In genomic region chr13:54629128-54629527, GRCm38 (mm10) we compare ENCODE assay signal across 18 mouse cellular contexts. TPM values are rescaled to one million over a fixed set of nuclear protein-coding genes. Genes with fewer than 3 reads are reported as not detected.
DNase-seq lines count a peak whose midpoint lies in the region; ATAC-seq and TF ChIP-seq lines count a peak whose summit lies in the region.
"Had no signal": no experiment of that assay in that cellular context is flagged by ENCODE, and none has a peak within 500 bp of the region (broad histone marks: within the 10 kb centered on the region; RNA-seq: fewer than 3 reads in every experiment).

No protein-coding gene starts in this region.

- H3K9me3 ChIP-seq in liver, embryonic 14.5 days (ENCODE audit: control insufficient read depth, low read length): no peaks in the 10 kb centered on the region
- H3K9me3 ChIP-seq: embryonic facial prominence, embryonic 13.5 days; hindbrain, embryonic 15.5 days; limb, embryonic 13.5 days; midbrain, embryonic 10.5 days had no signal

- H3K27ac ChIP-seq in kidney, adult 2 months (ENCODE audit: insufficient read depth, low read depth, low read length): no peak overlapping the region
- peak overlapping the region; percentile 6; the same call in 1 of the 2 replicates for H3K27ac ChIP-seq in liver, embryonic 14.5 days
- H3K27ac ChIP-seq: embryonic facial prominence, embryonic 13.5 days; hindbrain, embryonic 15.5 days; limb, embryonic 13.5 days; midbrain, embryonic 10.5 days had no signal

- peak; percentile 51 for ATAC-seq in Patski
- no peak for ATAC-seq in liver, embryonic 14.5 days (ENCODE audit: insufficient read depth)
- ATAC-seq in erythroid progenitor cell, adult 5-6 weeks (replicated peaks; ENCODE audit: low FRiP score, poor library complexity, severe bottlenecking): no peak
- ATAC-seq: forebrain, postnatal 0 days had no signal

- TF ChIP-seq CTCF in kidney, adult 2 months (conservative IDR thresholded peaks at IDR 0.05; ENCODE audit: insufficient read depth, insufficient read length, low read depth, low read length): no peak
- TF ChIP-seq CTCF in Patski (IDR thresholded peaks at IDR 0.05): no peak
- TF ChIP-seq CTCF in liver, embryonic 14.5 days (IDR thresholded peaks at IDR 0.05; ENCODE audit: low read depth): no peak

- in situ Hi-C loops in Patski (cut with MboI; ENCODE audit: low pct_unique_long_range_greater_than_20kb): no loop called here

- CTCF ChIA-PET in Patski (lab: Charles Lee): no interaction called here

- no peak for TF ChIP-seq EP300 in liver, embryonic 14.5 days (IDR thresholded peaks at IDR 0.05; ENCODE audit: low read depth)

- H3K4me3 ChIP-seq in kidney, adult 2 months (ENCODE audit: insufficient read depth, low read depth, low read length): no peak overlapping the region
- no peak overlapping the region for H3K4me3 ChIP-seq in liver, embryonic 14.5 days (ENCODE audit: insufficient read depth in 1 of 2, low read depth in 2 of 2, low read length in 2 of 2)
- H3K4me3 ChIP-seq: embryonic facial prominence, embryonic 13.5 days; hindbrain, embryonic 15.5 days; limb, embryonic 13.5 days; midbrain, embryonic 10.5 days had no signal

- peaks cover 9% of the 10 kb centered on the region; the same call in 1 of the 2 replicates for H3K4me1 ChIP-seq in kidney, adult 2 months (ENCODE audit: control insufficient read depth, insufficient read depth, low read length)
- H3K4me1 ChIP-seq in liver, embryonic 14.5 days (replicated peaks; ENCODE audit: control insufficient read depth in 2 of 2, insufficient read depth in 2 of 2, low read length in 1 of 2): no peaks in the 10 kb centered on the region
- H3K4me1 ChIP-seq: embryonic facial prominence, embryonic 13.5 days had no signal

- no peak for TF ChIP-seq POLR2A in kidney, adult 2 months (IDR thresholded peaks at IDR 0.05; ENCODE audit: low read depth, low read length)

- peak; percentile 23 for DNase-seq in kidney, adult 2 months
- no peak for DNase-seq in kidney, postnatal 36 days
- no peak for DNase-seq in Patski (ENCODE audit: low read depth, low spot score)
- no peak for DNase-seq in liver, embryonic 14.5 days (ENCODE audit: low read depth in 3 of 3, low spot score in 3 of 3)
- peak; percentile 83 for DNase-seq in lung, postnatal 25 days (ENCODE audit: low spot score)
- no peak for DNase-seq in left cerebral cortex, postnatal 36 days (ENCODE audit: low spot score in 2 of 2)
- DNase-seq in heart, postnatal 36 days: no peak
- DNase-seq: cerebellum, postnatal 25 days; forebrain, postnatal 0 days; kidney, adult 18-20 months; kidney, postnatal 4 days; thymus, adult 2 months had no signal

- H3K36me3 ChIP-seq in kidney, adult 2 months (ENCODE audit: control insufficient read depth, insufficient read depth, low read length): no peaks in the 10 kb centered on the region
- H3K36me3 ChIP-seq in liver, embryonic 14.5 days (replicated peaks; ENCODE audit: control insufficient read depth, insufficient read depth, low read depth): no peaks in the 10 kb centered on the region
- H3K36me3 ChIP-seq: hindbrain, embryonic 15.5 days had no signal

- POLR2A ChIA-PET in Patski (lab: Charles Lee): no interaction called here

- intact Hi-C loops in left cerebral cortex, postnatal 36 days (cut with DNase I): no loop called here
- intact Hi-C loops in heart, postnatal 36 days (cut with DNase I): no loop called here

- WGBS in kidney, adult 2 months: 48% methylated on average over 4 of the region's 4 CpGs
- 69% methylated on average over 4 of the region's 4 CpGs for WGBS in liver, embryonic 14.5 days (ENCODE audit: insufficient replicate concordance)

- H3K9ac ChIP-seq in liver, embryonic 14.5 days (replicated peaks): no peak overlapping the region
- H3K9ac ChIP-seq: embryonic facial prominence, embryonic 13.5 days; forebrain, postnatal 0 days; hindbrain, embryonic 15.5 days; limb, embryonic 13.5 days had no signal

- H3K4me2 ChIP-seq in liver, embryonic 14.5 days (ENCODE audit: low read depth): peak overlapping the region; percentile 22; the same call in 1 of the 2 replicates
- H3K4me2 ChIP-seq: embryonic facial prominence, embryonic 13.5 days; hindbrain, embryonic 15.5 days; limb, embryonic 13.5 days had no signal

- H3K27me3 ChIP-seq in kidney, adult 2 months (replicated peaks; ENCODE audit: control insufficient read depth, insufficient read depth, low read length): no peaks in the 10 kb centered on the region
- no peaks in the 10 kb centered on the region for H3K27me3 ChIP-seq in Patski
- no peaks in the 10 kb centered on the region for H3K27me3 ChIP-seq in liver, embryonic 14.5 days (ENCODE audit: control insufficient read depth, insufficient read depth, low read length)
- H3K27me3 ChIP-seq: CH12.LX; embryonic facial prominence, embryonic 13.5 days; hindbrain, embryonic 15.5 days; limb, embryonic 13.5 days had no signal

RNA-seq across cellular contexts. Expression of gene Faf2, which starts 7.5 kb away (rescaled TPM):
- 26.3 and 27.9 TPM in 2 replicates for polyA plus RNA-seq in kidney, adult 2 months (2012; rRNA removed)
- polyA plus RNA-seq in Patski (2021): 64.0 TPM
- 9.5 and 11.0 TPM in 2 replicates for polyA plus RNA-seq in liver, embryonic 14.5 days (2012; rRNA removed)
- polyA plus RNA-seq in liver, embryonic 14.5 days (2014; fragmentation: Nextera tagmentation; extraction: Ambion mirVana): 31.2 and 36.9 TPM in 2 replicates
- total RNA-seq in left cerebral cortex, postnatal 36 days (2021): 10 to 100 TPM; 46.1 to 63.6 TPM
- total RNA-seq in erythroid progenitor cell, adult 5-6 weeks (2015; ENCODE audit: low replicate concordance): 30.2 and 37.5 TPM in 2 replicates
- total RNA-seq in erythroid progenitor cell, adult 5-6 weeks (2017; ENCODE audit: low replicate concordance): 27.1 and 41.9 TPM in 2 replicates
- 10 to 100 TPM; 21.3 to 23.0 TPM for total RNA-seq in heart, postnatal 36 days (2021)

RNA-seq across cellular contexts. Expression of gene Cltb, which starts 18.0 kb away (rescaled TPM):
- polyA plus RNA-seq in kidney, adult 2 months (2012; rRNA removed): 102 and 119 TPM in 2 replicates
- polyA plus RNA-seq in Patski (2021): 33.9 TPM
- polyA plus RNA-seq in liver, embryonic 14.5 days (2012; rRNA removed): 11.1 and 15.2 TPM in 2 replicates
- 30.6 and 33.3 TPM in 2 replicates for polyA plus RNA-seq in liver, embryonic 14.5 days (2014; fragmentation: Nextera tagmentation; extraction: Ambion mirVana)
- total RNA-seq in left cerebral cortex, postnatal 36 days (2021): 100 to 1,000 TPM; 308 to 344 TPM
- 2.2 and 5.9 TPM in 2 replicates for total RNA-seq in erythroid progenitor cell, adult 5-6 weeks (2015; ENCODE audit: low replicate concordance)
- 5.0 and 7.8 TPM in 2 replicates for total RNA-seq in erythroid progenitor cell, adult 5-6 weeks (2017; ENCODE audit: low replicate concordance)
- 100 to 1,000 TPM in 1 of 2 experiments, 10 to 100 TPM in 1; 97.1 to 104 TPM for total RNA-seq in heart, postnatal 36 days (2021)

RNA-seq across cellular contexts. Expression of gene Higd2a, which starts 39.1 kb away (rescaled TPM):
- polyA plus RNA-seq in kidney, adult 2 months (2012; rRNA removed): 365 and 419 TPM in 2 replicates
- polyA plus RNA-seq in Patski (2021): 96.0 TPM
- 55.7 and 57.7 TPM in 2 replicates for polyA plus RNA-seq in liver, embryonic 14.5 days (2012; rRNA removed)
- 112 and 113 TPM in 2 replicates for polyA plus RNA-seq in liver, embryonic 14.5 days (2014; fragmentation: Nextera tagmentation; extraction: Ambion mirVana)
- total RNA-seq in left cerebral cortex, postnatal 36 days (2021): 100 to 1,000 TPM; 136 to 157 TPM
- 36.0 and 53.0 TPM in 2 replicates for total RNA-seq in erythroid progenitor cell, adult 5-6 weeks (2015; ENCODE audit: low replicate concordance)
- total RNA-seq in erythroid progenitor cell, adult 5-6 weeks (2017; ENCODE audit: low replicate concordance): 9.2 and 19.0 TPM in 2 replicates
- 100 to 1,000 TPM; 194 to 196 TPM for total RNA-seq in heart, postnatal 36 days (2021)

RNA-seq across cellular contexts. Expression of gene Nop16, which starts 39.2 kb away (rescaled TPM):
- polyA plus RNA-seq in kidney, adult 2 months (2012; rRNA removed): 13.7 and 19.0 TPM in 2 replicates
- polyA plus RNA-seq in Patski (2021): 38.0 TPM
- 16.6 and 26.3 TPM in 2 replicates for polyA plus RNA-seq in liver, embryonic 14.5 days (2012; rRNA removed)
- polyA plus RNA-seq in liver, embryonic 14.5 days (2014; fragmentation: Nextera tagmentation; extraction: Ambion mirVana): 20.6 and 25.9 TPM in 2 replicates
- total RNA-seq in left cerebral cortex, postnatal 36 days (2021): 10 to 100 TPM; 21.7 to 27.3 TPM
- total RNA-seq in erythroid progenitor cell, adult 5-6 weeks (2015; ENCODE audit: low replicate concordance): 6.5 and 17.2 TPM in 2 replicates
- 5.4 and 14.8 TPM in 2 replicates for total RNA-seq in erythroid progenitor cell, adult 5-6 weeks (2017; ENCODE audit: low replicate concordance)
- total RNA-seq in heart, postnatal 36 days (2021): 10 to 100 TPM; 16.5 to 17.3 TPM

RNA-seq across cellular contexts. Expression of gene Arl10, which starts 54.3 kb away (rescaled TPM):
- 20.1 and 23.3 TPM in 2 replicates for polyA plus RNA-seq in kidney, adult 2 months (2012; rRNA removed)
- 26.6 TPM for polyA plus RNA-seq in Patski (2021)
- 5.6 and 6.8 TPM in 2 replicates for polyA plus RNA-seq in liver, embryonic 14.5 days (2012; rRNA removed)
- polyA plus RNA-seq in liver, embryonic 14.5 days (2014; fragmentation: Nextera tagmentation; extraction: Ambion mirVana): 4.2 and 4.9 TPM in 2 replicates
- total RNA-seq in left cerebral cortex, postnatal 36 days (2021): 10 to 100 TPM; 24.1 to 27.8 TPM
- 1.1 TPM in 1 of 2 replicates, not detected in the other for total RNA-seq in erythroid progenitor cell, adult 5-6 weeks (2015; ENCODE audit: low replicate concordance)
- not detected in 2 replicates for total RNA-seq in erythroid progenitor cell, adult 5-6 weeks (2017; ENCODE audit: low replicate concordance)
- total RNA-seq in heart, postnatal 36 days (2021): 1 to 10 TPM; 6.8 to 7.3 TPM

Comparison
In these comparisons a context has a peak if more than half of its experiments do, and no peak if none do; other contexts are left out.
1. DNase-seq: peak in kidney, adult 2 months (single experiment) and lung, postnatal 25 days (single experiment); none in kidney, postnatal 36 days (0 of 2), Patski (single experiment), liver, embryonic 14.5 days (0 of 3), left cerebral cortex, postnatal 36 days (0 of 2) and heart, postnatal 36 days (0 of 2).
2. RNA of gene Cltb, which starts 18.0 kb away (total RNA-seq): 308 to 344 TPM in left cerebral cortex, postnatal 36 days and 97.1 to 104 TPM in heart, postnatal 36 days; 2.2 to 7.8 TPM in erythroid progenitor cell, adult 5-6 weeks; every median in the first group is over 10 times any median in the second.